ENCODE assay signal across 21 mouse cellular contexts in the genomic region with DNA sequence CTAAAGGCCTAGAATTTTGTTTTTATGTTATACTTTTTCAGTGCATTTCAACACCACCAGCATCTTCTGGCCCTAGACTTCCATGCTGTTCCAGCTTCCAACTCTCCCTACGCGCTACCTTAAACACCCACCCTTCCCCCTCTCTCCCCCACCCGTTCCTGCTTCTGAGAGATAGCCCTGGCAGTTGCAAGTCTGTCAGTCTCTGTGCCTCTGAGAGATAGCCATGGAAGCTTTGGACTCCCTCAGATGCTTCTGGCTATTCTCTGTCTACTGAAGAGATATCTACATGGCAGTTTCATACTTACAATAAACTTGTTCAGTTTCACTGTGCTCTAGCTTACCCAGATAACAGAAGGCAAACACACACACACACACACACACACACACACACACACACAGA.
A peak's percentile ranks its signal among the peaks of the same experiment; 100 is the strongest.
DNase-seq lines count a peak whose midpoint lies in the region; ATAC-seq and TF ChIP-seq lines count a peak whose summit lies in the region.
"Had no signal": no experiment of that assay in that cellular context is flagged by ENCODE, and none has a peak within 500 bp of the region (broad histone marks: within the 10 kb centered on the region; RNA-seq: fewer than 3 reads in every experiment).

No protein-coding gene starts in this region.

- TF ChIP-seq CTCF in liver, embryonic 14.5 days (IDR thresholded peaks at IDR 0.05; ENCODE audit: low read depth) = no peak
- TF ChIP-seq CTCF in gastrocnemius, adult 2 months (IDR thresholded peaks at IDR 0.05) = no peak

- no peak overlapping the region for H3K9ac ChIP-seq in liver, embryonic 12.5 days
- H3K9ac ChIP-seq in liver, embryonic 14.5 days (replicated peaks) = no peak overlapping the region
- H3K9ac ChIP-seq: forebrain, embryonic 13.5 days; heart, embryonic 13.5 days; hindbrain, embryonic 12.5 days; hindbrain, embryonic 15.5 days had no signal

- H3K36me3 ChIP-seq in liver, embryonic 12.5 days = no peaks in the 10 kb centered on the region
- no peaks in the 10 kb centered on the region for H3K36me3 ChIP-seq in liver, embryonic 14.5 days (replicated peaks; ENCODE audit: control insufficient read depth, insufficient read depth, low read depth)
- H3K36me3 ChIP-seq: forebrain, embryonic 10.5 days; heart, embryonic 10.5 days; heart, embryonic 13.5 days; hindbrain, embryonic 12.5 days; hindbrain, embryonic 15.5 days had no signal

- no peak for TF ChIP-seq EP300 in liver, embryonic 14.5 days (IDR thresholded peaks at IDR 0.05; ENCODE audit: low read depth)

- H3K4me1 ChIP-seq in liver, embryonic 12.5 days = no peaks in the 10 kb centered on the region
- H3K4me1 ChIP-seq in liver, embryonic 14.5 days (replicated peaks; ENCODE audit: control insufficient read depth in 2 of 2, insufficient read depth in 2 of 2, low read length in 1 of 2) = peaks cover 0 to 2% of the 10 kb centered on the region in 2 experiments; a peak in 2 of 4 replicates
- H3K4me1 ChIP-seq: forebrain, embryonic 10.5 days; forebrain, embryonic 13.5 days; heart, embryonic 10.5 days; heart, embryonic 13.5 days; hindbrain, embryonic 12.5 days; hindbrain, embryonic 15.5 days had no signal

- intact Hi-C loops in gastrocnemius, adult 2 months (cut with DNase I) = no loop called here
- intact Hi-C loops in heart, postnatal 14 days (cut with DNase I) = no loop called here

- H3K27ac ChIP-seq in liver, embryonic 12.5 days = no peak overlapping the region
- H3K27ac ChIP-seq in liver, embryonic 14.5 days = no peak overlapping the region
- H3K27ac ChIP-seq in gastrocnemius, adult 2 months = no peak overlapping the region
- H3K27ac ChIP-seq: forebrain, embryonic 10.5 days; forebrain, embryonic 13.5 days; heart, adult 2 months; heart, embryonic 10.5 days; heart, embryonic 13.5 days; hindbrain, embryonic 12.5 days; hindbrain, embryonic 15.5 days had no signal

- peak; percentile 81 for ATAC-seq in liver, embryonic 12.5 days
- ATAC-seq in liver, embryonic 14.5 days (ENCODE audit: insufficient read depth) = peak; percentile 65
- peak; percentile 52 for ATAC-seq in megakaryocyte progenitor cell, adult 5-6 weeks (replicated peaks; ENCODE audit: poor library complexity)
- no peak for ATAC-seq in activated CD4-positive, CD25-positive, alpha-beta regulatory T cell, adult 4 months
- ATAC-seq: CD4-positive, CD25-positive, alpha-beta regulatory T cell, adult 4 months; forebrain, embryonic 13.5 days; forebrain, embryonic 16.5 days had no signal

- H3K27me3 ChIP-seq in liver, embryonic 12.5 days (replicated peaks) = no peaks in the 10 kb centered on the region
- H3K27me3 ChIP-seq in liver, embryonic 14.5 days (ENCODE audit: control insufficient read depth, insufficient read depth, low read length) = no peaks in the 10 kb centered on the region
- H3K27me3 ChIP-seq: forebrain, embryonic 13.5 days; heart, embryonic 13.5 days; hindbrain, embryonic 12.5 days; hindbrain, embryonic 15.5 days had no signal

- no peak overlapping the region for H3K4me3 ChIP-seq in liver, embryonic 12.5 days
- no peak overlapping the region for H3K4me3 ChIP-seq in liver, embryonic 14.5 days (ENCODE audit: insufficient read depth in 1 of 2, low read depth in 2 of 2, low read length in 2 of 2)
- H3K4me3 ChIP-seq in gastrocnemius, adult 2 months = no peak overlapping the region
- H3K4me3 ChIP-seq: forebrain, embryonic 10.5 days; forebrain, embryonic 13.5 days; heart, adult 2 months; heart, embryonic 10.5 days; heart, embryonic 13.5 days; hindbrain, embryonic 12.5 days; hindbrain, embryonic 15.5 days had no signal

- no peaks in the 10 kb centered on the region for H3K9me3 ChIP-seq in liver, embryonic 12.5 days (replicated peaks)
- H3K9me3 ChIP-seq in liver, embryonic 14.5 days (ENCODE audit: control insufficient read depth, low read length) = no peaks in the 10 kb centered on the region
- H3K9me3 ChIP-seq: forebrain, embryonic 13.5 days; heart, embryonic 10.5 days; heart, embryonic 13.5 days; hindbrain, embryonic 12.5 days; hindbrain, embryonic 15.5 days had no signal

- DNase-seq in liver, embryonic 14.5 days (ENCODE audit: low read depth in 3 of 3, low spot score in 3 of 3) = peak in 1 of 3 experiments; percentile 1
- no peak for DNase-seq in gastrocnemius, adult 2 months
- DNase-seq in heart, postnatal 14 days = no peak
- DNase-seq: adrenal gland, adult 8-10 months; adrenal gland, postnatal 25 days; cerebellum, adult 18-20 months; cerebellum, adult 9-10 months; cerebellum, postnatal 14 days; gastrocnemius, postnatal 25 days; heart, adult 2 months had no signal

- H3K4me2 ChIP-seq in liver, embryonic 12.5 days = no peak overlapping the region
- no peak overlapping the region for H3K4me2 ChIP-seq in liver, embryonic 14.5 days (ENCODE audit: low read depth)
- H3K4me2 ChIP-seq: forebrain, embryonic 13.5 days; heart, embryonic 13.5 days; hindbrain, embryonic 12.5 days; hindbrain, embryonic 15.5 days had no signal

- WGBS in liver, embryonic 12.5 days (ENCODE audit: insufficient replicate concordance) = 54% methylated on average over 3 of the region's 3 CpGs
- WGBS in liver, embryonic 14.5 days (ENCODE audit: insufficient replicate concordance) = 39% methylated on average over 3 of the region's 3 CpGs
